Mouse (Mus musculus): ENCODE data around the gene Agap1.

Gene Agap1

GRCm38 (mm10) chr1:89867847-89868246 lies 413.2 kb downstream of the Agap1 start:
- no peak for DNase-seq

- DNase-seq: no peak
Observed at GRCm38 (mm10) chr1:89870134-89870905, 415.7 kb downstream of the Agap1 start.

- DNase-seq: no peak
Observed at GRCm38 (mm10) chr1:89870906-89871211, 416.3 kb downstream of the Agap1 start.

- no peak for DNase-seq
Observed at GRCm38 (mm10) chr1:89876346-89877072, 421.9 kb downstream of the Agap1 start.

DNA sequence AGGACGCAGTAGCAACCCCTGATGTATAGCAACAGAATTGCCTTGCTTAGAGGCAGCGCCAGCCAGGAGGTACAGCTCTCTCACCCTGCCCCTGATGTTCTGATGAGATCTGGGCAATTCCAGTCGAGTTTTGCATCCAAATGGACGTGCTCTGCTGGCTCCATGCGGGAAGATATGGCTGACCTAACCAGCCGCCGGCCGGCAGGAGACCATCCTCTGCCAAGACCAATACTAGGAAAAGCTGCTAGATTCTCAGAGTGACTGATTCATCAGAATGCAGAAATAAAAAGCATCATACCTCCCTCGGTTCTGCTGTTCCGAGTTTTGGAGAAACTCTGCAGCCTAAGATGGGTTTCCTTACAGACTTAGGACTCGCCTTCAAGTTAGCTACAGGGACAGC lies 423.9 kb downstream of the Agap1 start:
- peak; percentile 49 to 59 for DNase-seq

DNA sequence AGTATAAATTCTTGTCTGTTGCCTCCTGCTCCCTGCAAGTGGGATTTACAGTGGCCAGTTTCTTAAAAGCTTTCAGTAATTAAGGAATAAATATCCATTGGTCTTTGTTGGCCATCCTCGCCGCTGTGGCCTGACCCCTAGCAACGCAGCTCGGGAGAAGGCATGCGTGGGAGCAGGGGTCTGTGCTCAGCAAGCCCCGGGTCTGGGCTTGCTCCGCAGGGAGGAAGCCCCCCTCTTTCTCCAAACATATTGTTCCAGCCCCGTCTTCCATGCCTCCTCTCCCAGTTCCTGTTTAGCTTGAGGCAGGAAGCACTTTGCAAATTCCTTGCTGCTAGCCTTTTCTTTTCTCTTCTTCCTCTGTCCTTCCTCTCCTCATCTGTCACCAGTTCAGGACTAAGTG lies 425.6 kb downstream of the Agap1 start:
- no peak for DNase-seq

DNA sequence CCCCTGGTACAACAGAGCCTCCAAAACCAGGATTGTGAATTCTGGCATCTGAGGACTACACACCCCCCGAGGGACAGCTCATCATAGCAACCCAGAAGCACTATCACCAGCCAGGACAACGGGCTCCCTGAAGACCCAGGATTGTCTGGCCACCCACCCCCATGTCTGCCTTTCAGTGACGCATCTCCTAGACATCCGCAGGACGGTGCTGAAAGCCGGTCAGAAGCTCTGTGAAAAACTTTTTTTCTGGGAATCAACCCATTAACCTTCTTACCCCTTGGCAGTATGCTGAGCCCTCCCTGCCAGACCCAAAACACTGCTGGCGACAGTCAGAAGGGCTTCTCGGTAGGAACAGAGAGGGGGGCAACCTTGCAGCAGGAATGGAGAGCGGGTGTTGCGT lies 426.2 kb downstream of the Agap1 start:
- DNase-seq: no peak

- no peak for DNase-seq
Observed at GRCm38 (mm10) chr1:89884335-89884734, 429.7 kb downstream of the Agap1 start.

DNA sequence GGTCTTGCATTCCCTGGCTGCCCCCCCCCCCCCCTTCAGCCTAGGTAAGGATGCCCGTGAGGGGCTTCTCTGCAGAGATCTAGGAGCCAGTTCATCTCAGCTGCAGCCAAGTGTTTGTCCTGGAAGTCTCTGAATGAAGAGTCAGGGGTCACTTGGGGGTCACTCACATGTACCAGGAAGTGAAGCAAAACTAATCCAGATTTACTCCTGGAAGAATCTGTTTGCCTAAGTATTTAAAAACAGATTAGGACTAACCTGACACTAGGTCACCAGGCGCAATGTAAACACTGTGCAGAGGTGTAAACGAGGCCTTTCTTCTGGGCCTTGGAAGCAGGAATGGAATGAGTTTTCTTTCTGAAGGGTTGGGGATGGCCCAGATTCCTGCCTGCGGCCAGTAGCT lies 431.1 kb downstream of the Agap1 start:
- no peak for DNase-seq

- no peak for DNase-seq
Observed at GRCm38 (mm10) chr1:89891400-89891799, 436.8 kb downstream of the Agap1 start.

DNA sequence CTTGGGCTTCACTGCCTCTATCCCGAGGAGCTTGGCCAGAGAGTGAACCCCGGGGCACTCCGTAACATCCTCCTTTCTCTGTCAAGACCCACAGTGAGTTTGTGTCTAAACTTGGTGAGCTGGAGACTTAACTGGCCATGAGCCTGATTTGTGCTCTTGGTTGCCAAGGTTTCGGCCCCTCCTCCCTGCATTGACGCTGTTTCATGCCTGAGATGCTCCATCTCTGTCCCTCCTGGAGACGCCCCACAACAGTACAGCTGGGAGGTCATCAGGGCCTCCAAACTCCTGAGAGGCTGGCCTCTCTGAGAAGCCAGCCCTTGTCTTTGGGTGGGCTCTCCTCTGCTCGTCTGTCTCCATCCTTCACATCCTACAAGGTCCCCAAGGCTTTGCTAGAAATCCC lies 437.7 kb downstream of the Agap1 start:
- DNase-seq: no peak

DNA sequence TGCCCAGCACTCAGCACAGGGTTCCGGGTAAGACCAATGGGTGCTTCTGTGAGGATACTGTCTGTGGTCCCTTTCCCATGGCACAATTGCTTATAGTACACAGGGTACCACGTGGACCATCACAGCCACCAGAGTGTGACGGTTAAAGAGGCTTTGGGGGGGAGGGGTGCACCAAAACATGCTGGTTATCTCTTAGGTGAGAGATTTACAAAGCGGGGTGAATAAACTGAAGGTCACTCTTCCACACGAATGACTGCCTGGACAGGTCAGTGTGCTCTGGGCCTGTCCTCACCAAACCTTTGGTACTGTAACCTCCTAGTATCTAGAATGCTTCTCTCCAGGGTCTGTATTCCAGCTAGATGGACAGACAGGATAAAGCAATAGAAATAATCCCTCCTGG lies 441.2 kb downstream of the Agap1 start:
- DNase-seq: no peak

DNA sequence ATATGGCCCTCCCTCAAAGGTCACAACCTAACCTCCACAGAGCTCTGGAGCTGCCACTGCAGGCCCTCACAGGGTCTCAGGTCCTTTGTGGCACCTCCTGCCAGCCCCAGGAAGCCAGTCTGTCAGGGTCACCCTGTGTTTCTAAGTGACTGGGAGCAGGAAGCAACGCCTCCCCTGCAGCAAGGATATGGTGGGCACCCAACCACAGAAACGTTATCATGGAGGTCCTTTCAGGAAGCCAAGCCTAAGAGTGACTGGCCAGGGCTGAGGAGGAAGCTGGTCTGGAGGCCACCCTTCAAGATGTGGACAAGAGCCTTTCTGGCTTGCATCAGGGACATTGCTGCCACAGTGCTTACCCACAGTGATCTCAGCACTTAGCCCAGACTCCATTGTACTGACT lies 444.4 kb downstream of the Agap1 start:
- no peak for DNase-seq

DNA sequence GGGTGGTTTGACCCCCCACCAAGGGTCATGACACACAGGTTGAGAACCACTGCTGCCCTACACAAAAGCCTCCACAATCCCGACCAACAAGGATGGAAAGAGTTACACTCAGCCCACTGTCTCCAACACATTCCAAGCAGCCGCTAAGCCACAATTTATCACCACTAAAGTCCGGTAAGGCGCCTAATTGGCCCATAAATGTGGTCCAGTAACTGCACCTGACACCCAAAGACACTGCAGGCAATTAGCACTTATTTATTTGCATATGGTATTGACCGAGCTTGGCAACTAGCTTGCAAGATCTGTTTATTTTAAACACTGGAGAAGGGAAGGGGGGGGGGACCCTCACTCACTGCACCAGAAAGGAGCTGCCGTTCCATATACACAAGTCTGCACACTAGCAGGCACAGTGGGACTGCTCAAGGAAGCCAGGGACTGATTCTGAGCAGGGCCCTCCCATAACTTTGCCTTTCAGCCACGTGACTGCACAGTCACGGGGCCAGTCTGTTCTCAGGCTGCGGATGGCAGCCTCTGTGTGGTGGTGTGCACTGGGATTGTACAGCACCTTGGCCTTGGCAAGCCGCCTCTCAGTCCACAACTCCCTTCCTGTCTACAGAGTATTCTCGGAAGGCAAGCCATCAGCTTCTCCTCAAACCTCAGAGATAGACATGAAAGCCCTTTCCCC lies 445.3 kb downstream of the Agap1 start:
- DNase-seq: no peak

- DNase-seq: no peak
Observed at GRCm38 (mm10) chr1:89901381-89901780, 446.8 kb downstream of the Agap1 start.

DNA sequence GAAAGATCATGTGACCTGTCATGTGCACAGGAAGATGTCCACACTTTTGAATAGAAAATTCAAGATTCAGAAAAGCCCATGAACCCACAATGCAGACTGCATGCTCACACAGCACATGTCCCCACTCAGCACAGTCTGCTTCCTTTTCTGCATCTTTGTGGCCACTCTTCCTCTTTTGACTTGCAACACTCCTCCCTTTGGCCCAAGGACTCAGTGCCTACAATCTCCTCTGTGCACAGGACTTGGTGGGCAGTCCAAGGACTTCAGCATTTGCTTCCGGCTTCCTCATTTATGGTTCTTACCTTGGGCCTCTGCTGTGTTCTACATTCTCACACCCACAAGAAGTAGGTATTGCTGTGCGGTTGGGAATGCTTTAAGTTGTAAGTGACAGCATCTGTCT lies 447.6 kb downstream of the Agap1 start:
- DNase-seq: no peak

DNA sequence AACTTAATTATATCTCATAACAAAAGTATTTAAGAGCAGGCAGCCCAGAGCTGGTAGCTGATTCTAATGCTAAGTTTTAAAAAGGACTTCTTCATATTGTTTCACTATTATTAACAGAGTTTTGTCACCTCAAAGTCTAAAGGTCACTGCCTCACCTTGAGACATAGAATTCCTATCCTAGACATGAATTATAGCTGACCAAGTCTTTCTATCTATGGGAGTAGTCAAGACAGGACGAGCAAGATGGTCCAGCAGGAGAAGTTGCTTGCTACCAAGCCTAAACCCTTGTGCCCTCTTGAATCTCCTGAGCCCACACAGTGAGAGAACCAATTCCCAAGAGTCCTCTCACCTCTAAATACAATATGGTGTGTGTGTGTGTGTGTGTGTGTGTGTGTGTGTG lies 448.0 kb downstream of the Agap1 start:
- DNase-seq: no peak

GRCm38 (mm10) chr1:89909796-89910195 lies 455.2 kb downstream of the Agap1 start:
- DNase-seq: peak in 1 of 2 experiments; percentile 41

DNA sequence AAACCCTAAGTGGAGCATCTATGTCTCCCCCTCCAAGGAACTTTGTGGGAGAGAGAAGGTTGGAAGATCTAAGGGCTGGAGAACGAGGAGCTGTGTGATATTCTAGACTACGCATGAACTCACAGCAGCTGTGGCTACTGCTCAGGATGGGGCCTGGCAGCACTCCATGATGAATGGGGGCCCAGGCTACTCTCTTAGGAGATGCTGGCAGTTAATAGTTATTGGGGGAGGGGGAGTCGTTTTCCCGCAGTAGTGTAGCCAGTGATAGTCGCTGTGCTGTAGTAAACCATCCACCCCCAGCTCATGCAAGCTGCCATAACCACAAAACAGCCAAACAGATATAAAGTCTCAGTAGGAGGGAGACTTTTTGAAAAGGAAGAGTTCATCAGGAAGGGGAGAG lies 457.8 kb downstream of the Agap1 start:
- DNase-seq: no peak

DNA sequence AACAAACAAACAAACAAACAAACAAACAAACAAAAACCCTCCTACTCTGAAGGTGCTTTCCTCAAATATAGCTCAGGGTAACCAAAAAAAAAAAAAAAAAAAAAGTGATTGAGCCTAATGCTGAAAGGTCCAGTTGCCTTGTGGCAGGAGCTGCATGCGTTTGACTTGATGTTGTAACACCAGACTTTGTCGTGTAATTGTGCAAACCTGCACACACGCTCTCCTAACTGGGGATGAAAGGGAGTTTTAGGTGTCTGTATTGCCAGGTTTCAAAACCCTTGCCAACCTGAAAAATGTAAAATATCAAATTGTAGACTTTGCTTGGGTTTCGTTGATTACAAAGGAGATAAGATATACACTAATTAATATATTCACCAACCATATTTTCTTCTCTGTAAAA lies 459.0 kb downstream of the Agap1 start:
- no peak for DNase-seq

- no peak for DNase-seq
Observed at GRCm38 (mm10) chr1:89918111-89918510, 463.5 kb downstream of the Agap1 start.

DNA sequence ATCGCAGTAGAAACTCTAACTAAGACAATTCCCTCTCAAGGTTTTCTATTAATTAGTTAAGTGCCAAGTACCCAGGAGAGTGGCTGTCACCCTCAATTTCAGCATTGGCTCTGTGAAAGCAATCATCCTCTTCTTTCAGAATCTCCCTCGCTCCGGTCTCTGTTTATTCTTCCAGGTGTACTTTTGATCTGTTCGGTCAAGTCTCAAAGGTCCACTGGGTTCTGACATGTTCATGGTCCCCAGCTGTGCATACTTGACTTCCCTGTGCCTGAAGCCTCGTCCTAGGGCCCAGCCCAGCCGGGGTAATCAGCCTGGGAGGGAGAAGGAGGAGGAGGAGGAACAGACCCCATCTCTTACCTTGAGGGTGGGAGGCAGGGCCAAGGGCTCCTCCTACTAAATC lies 464.6 kb downstream of the Agap1 start:
- no peak for DNase-seq

DNA sequence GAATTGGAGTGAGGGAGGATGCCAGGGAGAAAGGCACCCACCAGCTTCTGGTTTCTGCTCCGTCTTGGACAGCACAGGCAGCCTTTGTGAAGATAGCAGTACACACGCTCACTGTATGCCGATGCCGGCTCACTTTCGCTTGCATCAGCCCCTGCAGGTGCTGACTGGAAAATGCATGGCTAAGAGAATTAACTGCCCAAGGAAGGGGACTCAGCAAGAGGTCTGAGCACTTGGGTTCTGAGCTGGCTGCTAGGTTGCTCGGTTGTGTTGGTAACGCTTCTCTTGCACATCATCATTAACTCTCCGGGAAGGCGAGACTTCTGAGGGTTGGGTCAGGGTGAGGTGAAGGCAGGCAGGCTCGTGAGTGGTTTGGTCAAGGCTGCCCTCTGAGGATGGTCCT lies 467.2 kb downstream of the Agap1 start:
- no peak for DNase-seq

GRCm38 (mm10) chr1:89922282-89922681 lies 467.7 kb downstream of the Agap1 start:
- DNase-seq: no peak
